Mouse (Mus musculus) cerebellum, adult 11 months (tissue): ENCODE results near the gene Naa38.

Experiments
- DNase-seq: peaks from one replicate; pipeline ENCODE4 v3.0.0; 2022

The Naa38 gene

GRCm38 (mm10) chr11:69415327-69415667 is 20.0 kb downstream of the Naa38 start:
- peak; percentile 76 for DNase-seq

DNA sequence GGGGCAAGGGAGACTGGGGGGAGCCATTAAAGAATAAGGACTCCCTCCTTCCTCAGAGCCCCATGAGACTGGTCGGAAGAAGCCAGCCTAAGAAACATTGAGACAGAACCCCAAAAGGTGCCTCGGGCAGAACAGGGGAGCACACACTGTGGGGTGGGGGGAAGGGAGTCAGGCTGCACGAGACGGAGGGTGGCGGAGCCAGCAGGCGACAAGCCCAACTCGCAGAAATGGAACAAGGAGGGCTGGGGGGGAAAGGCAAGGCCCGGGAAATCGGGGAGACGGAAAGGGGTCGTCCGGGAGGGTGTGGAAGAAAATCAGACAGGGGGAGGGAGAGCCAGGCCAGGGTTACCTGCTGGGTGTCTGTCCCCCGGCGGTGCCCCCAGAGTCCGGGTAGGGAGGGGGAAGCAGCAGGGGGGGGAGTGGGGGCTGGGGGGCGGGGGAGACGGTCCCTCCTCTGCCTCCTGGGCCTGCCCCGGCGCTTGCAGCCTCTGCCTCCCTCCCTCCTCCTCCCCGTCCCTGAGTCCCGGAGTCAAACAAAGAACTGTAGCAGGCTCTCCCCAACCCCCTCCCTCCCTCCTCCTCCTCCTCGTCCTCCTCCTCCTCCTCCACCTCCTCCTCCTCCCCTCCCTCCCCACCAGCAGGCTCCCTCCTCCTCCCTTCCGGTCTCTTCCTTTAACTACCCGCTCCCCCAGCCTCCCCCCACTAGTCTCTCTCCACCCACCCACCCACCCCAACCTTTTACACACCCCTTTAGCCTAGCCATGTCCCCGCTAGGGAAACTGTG is 20.6 kb downstream of the Naa38 start:
- peak; percentile 67 for DNase-seq

DNA sequence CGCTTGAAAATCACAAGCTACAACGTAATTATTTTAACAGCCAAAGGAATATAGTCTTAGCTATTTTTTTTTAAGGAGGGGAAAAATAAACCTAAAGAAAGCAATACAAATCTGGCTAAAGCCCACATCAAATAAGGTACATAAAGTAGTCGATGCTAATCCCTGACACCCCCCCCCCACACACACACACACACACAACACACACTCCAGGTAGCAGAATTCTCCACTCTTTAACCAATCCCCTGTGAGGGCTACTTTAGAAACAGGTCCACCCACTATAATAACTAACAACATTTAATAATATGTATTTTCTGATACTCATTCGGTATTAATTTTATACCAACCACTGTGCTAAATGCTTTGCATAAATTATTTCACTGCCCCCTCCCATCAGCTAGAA is 21.2 kb downstream of the Naa38 start:
- no peak for DNase-seq

- DNase-seq: no peak
Observed at GRCm38 (mm10) chr11:69416921-69417448, 21.7 kb downstream of the Naa38 start.

DNA sequence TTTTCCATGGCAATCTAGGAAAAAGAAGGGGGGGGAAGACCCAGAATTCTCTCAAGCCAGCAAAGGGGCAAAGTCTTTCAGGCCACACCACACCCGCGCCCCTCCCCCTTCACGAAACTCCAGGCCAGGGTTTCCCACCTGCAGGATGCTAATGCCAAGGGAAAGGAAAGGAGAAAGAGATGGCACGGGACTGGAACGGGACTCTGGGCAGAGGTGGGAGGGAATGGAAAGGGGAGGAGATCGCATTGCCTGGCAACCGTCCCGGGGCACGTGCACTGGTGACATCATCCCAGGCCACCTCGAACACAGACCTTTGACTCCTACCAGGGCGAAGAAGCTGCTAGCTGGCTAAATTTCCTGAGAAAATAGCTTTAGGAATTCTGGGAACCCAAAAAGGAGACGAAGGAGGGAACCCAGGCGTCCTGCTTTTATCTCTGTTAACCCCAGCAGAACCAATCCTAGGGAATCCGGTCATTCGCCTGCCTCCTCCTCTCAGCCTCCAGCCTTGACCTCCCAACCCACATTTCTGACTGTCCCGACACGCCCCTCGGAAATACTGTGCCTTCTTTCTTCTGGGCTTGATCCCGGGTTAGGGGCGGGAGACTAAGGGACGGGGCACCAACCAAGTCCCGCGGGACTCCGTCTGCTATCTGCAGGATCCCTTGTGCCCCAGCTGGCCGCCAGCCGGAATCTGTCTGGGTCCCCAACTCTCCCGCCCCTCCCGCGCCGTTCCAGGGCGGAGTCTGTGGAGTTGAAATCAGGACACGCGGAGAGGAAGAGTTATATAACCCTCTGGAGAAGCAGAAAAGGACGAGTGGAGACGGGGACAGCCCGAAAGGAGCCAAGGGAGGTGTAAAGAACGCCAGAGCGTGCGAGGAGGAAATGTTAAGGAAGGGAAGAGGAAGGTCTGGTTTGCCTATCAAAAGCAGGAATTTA is 22.4 kb downstream of the Naa38 start:
- DNase-seq: peak; percentile 96

GRCm38 (mm10) chr11:69418481-69419442 is 23.5 kb downstream of the Naa38 start:
- peak; percentile 92 for DNase-seq

DNA sequence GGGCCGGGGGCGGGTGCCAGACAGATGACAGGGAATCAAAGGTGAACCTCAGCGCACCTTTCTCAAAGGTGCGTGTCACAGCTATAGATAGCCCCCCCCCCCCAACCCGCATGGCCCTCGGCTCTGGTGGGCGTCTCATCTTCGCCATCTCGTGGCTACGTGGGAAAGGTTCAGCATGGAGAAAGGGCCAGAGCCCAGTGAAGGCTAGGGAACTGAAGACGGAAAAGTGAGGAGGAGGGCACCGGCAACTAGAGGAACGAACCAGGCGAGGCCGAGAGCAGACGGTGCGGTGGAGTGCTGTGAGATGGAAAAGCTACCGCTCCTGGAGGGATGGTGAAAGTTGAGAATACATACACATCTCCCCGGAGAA is 24.1 kb downstream of the Naa38 start:
- no peak for DNase-seq

- peak; percentile 54 for DNase-seq
Observed at GRCm38 (mm10) chr11:69419813-69420553, 24.7 kb downstream of the Naa38 start.

DNA sequence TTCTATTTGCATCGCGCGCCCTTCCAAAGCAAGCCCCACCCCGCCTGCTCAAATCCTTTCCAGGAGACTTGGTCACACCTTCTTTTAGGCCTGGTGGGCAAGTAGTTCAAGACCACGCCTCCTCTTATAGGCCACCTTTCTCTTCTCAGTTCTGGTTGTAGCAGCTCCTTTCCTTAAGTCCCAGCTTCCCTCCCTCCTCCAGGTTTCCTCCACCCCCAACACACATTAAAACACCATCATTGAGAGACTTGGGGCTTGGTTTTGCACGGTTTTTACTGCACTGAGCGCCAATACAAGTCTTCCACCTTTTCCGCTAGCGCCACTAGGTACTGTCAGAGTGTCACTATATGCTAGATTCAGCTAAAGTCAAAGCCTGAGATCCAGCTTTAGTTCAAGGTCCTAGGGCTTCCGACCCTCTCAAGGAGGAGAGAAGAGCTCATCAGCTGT is 25.3 kb downstream of the Naa38 start:
- DNase-seq: no peak

DNA sequence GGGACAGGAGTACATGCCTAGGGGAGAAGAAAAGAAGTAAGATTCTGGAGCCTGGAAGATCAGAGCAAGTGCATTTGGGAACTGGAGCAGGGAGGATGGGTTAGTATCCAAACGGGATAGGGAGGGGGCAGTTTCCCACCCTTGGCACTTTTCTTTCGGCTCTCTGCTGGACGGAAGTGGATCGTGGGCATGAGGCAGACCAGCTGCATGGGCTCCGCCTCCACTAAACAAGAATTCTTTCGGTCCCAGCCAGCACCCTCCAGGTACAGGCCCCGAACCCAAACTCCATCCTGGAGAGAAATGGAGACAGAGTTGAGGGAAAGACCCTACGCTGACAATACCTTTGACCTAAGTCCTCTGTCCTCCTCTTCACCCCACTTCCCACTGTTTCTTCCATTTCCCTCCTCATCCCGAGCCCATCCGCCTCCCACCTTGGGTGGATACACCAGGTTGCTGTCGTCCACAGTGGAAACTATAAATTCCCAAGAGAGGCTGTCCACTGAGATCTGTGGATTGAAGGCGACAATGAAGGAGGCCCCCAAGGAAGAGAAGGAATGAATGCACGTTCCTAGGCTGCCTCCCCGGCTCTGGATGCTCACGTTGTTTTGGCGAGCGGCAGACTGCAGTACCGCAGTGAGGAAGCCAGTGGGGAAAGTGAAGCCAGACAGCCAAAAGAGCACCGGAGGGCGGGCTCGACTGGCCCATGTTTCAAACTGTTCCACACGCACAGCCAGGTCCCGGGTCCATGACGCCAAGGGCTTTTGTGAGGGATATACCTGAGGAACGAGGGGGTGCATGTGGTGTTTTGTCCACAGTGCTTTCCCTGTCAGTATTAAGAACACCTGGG is 26.1 kb downstream of the Naa38 start:
- no peak for DNase-seq

GRCm38 (mm10) chr11:69422842-69423241 is 27.6 kb downstream of the Naa38 start:
- DNase-seq: no peak

DNA sequence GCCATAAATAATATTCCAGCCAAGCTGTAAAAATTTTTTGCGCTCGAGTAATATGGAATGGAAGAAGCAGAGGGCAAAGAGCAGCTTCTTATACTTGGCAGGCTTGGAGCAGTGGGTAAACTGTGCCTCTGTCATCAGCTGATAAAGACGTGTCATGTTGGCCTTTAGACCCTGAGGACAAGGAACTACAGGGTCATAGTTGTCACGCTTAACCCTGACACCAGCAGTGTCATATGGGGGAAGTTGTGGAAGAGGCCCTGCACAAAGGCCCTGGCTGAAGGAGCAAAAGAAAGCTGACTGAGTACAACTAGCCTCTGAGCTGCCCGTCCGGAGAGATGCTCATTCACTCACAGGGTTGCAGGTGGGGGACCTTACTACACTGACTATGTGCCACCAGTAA is 28.6 kb downstream of the Naa38 start:
- DNase-seq: no peak

DNA sequence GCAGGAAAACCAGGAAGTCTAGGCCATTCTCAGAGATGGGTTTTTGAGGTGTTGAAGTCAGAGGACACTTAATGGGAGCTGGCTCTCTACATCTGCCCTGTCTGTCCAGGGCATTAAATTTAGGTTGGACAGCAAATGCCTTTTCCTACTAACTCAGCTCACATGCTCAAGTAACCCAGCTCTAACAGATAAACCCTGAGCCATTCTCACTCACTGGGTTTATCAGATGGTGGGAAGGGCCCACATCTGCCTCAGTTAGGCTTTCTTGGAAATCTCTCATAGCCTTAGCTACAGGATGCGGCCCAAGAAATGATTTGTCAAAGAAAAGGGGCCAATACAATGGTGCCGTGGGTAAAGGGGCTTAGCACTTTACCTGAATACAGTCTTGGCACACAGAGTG is 31.0 kb downstream of the Naa38 start:
- no peak for DNase-seq

- DNase-seq: no peak
Observed at GRCm38 (mm10) chr11:69428751-69429150, 33.5 kb downstream of the Naa38 start.

- DNase-seq: no peak
Observed at GRCm38 (mm10) chr11:69429313-69429712, 34.0 kb downstream of the Naa38 start.

DNA sequence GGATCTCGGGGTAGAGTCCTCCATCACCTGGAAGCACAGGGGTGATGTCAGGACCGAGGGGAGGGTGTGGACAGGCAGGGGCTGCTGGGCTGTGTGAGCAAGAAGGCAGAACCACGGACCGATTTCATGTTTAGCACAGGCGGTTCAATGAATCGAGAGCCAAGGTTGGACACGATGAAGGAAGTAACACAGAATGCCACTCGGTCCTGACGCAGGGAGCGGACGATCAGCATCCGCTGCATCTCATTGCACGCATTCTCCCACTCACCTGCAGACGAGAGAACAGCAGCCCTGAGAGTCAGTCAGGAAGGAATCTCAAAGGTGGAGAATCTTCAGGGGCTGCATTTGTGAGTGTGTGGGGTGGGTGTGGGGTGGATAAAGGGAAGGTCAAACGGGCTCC is 35.3 kb downstream of the Naa38 start:
- DNase-seq: no peak

GRCm38 (mm10) chr11:69431829-69432639 is 36.7 kb downstream of the Naa38 start:
- peak; percentile 81 for DNase-seq

GRCm38 (mm10) chr11:69432640-69432982 is 37.3 kb downstream of the Naa38 start:
- DNase-seq: peak; percentile 18

DNA sequence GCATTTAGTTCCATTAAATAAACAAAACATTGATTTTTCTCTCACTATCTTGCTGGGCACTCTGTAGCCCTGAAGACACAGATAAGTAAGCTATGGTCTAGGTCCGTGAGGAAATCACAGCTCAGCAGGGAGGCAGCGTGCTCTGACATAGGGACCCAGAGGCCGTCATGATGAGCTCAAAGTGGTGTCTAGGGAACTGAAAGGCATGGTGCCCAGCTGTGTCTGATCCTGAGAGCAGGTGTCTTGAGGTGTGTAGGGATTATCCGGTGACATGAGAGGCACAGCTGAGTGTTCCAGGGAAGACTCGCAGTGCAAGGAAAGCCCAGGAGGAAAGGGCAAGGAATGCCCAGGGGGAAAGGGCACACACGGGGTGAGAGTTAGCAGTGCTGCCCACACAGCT is 37.9 kb downstream of the Naa38 start:
- no peak for DNase-seq

DNA sequence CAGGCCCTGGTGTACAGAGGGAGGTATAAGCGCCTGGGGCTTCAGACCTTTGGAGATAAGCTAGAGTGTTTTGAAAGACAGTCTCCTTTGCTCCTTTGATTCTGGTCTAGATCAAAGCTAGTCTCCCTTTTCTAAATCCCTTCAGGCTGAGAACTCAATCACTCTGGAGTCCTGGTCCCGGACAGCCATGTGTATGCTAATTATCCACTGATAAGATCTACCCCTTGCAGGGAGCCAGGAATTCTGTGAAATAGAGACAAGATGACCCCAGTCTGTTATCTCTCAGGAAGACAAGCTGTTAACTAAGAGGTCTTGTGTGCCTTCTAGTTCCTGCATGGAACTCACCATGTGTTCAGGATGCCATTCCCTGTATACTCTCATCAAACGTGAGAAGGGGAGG is 42.0 kb downstream of the Naa38 start:
- DNase-seq: no peak
